Mouse (Mus musculus) liver, adult 2 months (tissue): ENCODE results near the gene Olfr70.

Source experiments
- CTCF ChIP-seq: fragments of 200-500 bp; IDR thresholded peaks from 2 replicates; pipeline ENCODE4 v1.5.1; 2011; ENCODE audit warnings: low read depth, low read length, control low read depth
- POLR2A ChIP-seq: fragments of 200-500 bp; IDR thresholded peaks from 2 replicates; pipeline ENCODE4 v1.6.1; 2011; ENCODE audit warnings: low read length, control low read depth; ENCODE audit not compliant: insufficient read depth; ENCODE audit errors: extremely low read depth

DNA sequence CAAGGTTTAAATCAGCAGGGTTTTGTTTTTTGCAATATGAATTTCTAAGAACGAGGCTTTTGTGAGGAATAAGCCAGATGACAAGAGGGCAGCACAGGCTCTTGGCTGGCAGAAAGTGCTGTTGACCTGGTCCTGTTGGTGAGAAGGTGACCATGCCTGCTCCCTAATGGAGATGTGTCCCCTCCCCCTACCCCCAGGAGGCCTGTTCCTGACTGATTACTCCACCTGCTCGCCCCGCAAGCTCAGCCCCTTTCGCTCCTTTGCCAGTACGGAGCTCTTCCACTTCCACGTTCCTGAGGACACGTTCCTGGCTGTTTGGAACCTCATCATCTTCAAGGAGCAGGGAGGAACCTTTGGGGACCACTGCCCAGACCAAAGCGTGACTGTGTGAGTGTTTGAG lies 26.9 kb downstream of the Olfr70 start:
- TF ChIP-seq POLR2A (no peak), CTCF (no peak)
